Mouse (Mus musculus) ovary, postnatal 14 days (tissue): Measurements from ENCODE around the gene Rora.

Experiments
- DNase-seq: peaks from one replicate; pipeline ENCODE4 v3.0.0; 2022; ENCODE audit warnings: low spot score

The Rora gene

DNA sequence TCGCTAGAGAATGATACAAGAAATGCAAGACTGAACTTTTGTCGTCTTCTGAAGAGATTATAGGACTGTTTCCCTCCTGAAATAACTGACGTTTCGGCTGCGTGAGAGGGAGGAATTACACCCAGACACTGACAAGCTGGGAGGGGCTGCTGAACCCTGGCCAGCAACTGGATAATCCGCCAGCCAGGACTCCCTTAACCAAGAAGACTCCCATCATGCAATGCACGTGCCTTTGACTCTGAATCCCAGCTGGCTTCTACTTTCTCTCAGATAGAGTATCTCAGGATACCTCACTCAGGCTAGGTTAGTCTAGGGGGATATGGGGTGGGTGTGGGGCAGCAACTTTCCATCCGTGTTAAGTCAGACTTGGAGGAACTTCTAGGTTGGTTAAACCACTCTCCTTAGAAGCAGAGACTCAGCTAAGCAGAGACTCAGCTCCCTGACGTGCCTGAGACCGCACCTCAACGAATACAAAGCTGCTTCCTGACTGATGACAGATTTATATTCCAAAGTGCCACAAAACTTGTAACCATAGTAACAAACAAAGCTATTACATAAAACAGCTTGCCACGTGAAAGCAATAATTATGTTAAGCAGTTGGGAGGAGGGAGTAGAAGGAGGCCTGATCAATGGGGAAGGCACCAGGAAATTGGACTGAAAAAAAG, 302.8 kb downstream of the Rora start:
- no peak for DNase-seq

DNA sequence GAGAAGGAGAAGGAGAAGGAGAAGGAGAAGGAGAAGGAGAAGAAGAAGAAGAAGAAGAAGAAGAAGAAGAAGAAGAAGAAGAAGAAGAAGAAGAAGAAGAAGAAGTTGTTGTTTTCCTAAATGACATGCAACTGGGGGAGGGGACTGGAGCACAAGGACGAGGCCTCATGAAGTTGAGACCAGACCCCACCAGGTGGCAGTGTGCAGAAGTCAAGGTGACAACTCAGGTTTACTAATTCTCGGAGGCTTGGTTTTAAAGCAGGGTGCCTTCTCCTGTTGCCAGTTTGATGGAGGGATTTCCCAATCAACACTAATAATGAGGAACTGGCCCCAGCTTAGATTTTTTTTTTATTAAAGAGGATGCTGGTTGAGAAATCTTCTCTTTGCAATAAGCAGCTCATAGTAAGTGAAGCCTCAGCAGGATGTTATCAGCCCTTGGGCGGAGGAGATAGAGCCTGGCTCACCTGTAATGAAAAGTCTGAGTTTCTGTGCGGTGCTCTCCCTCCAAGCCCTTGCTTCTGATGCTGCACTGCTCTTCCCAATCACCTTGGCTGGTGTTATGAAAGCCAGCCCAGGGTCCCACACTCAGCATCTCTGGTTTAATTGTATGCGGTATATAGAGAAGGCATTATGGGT, 303.5 kb downstream of the Rora start:
- peak; percentile 37 for DNase-seq

DNA sequence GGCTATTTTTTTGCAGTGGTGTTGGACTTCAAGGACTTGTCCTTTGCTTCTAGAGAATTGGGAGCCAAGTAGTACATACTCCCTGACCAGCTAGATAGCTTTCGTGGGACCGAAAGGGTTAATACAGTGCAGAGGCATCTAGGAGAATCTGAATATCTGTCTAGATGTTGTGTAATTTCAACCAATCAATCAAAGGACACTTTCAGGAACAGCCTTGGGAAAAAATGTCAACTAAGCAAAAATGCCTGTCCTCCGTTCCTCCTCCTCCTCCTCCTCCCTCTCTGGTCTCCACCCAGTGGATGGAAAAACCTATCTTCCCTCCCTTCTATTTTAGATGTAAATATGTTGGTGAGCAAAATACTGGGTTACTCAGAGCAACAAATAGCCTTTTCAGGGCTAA, 304.2 kb downstream of the Rora start:
- DNase-seq = no peak

DNA sequence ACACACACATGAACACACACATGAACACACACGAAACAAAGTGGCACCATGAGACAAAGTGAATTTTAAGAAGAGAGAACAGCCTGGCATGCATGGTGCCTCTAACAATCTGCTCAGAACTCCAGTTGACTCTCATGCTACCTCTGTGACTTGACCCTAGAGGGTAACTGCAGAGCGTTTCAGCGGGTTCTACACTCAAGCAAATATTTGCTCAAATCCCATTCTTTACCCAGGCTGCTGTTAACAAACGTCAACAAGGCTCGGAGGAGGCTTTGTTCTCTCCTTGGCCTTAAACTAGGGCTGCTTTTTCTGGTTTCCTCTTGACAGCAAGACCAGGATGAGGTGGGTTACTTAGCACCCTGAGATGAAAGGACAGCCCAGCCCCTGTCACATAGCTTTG, 305.3 kb downstream of the Rora start:
- DNase-seq = no peak

DNA sequence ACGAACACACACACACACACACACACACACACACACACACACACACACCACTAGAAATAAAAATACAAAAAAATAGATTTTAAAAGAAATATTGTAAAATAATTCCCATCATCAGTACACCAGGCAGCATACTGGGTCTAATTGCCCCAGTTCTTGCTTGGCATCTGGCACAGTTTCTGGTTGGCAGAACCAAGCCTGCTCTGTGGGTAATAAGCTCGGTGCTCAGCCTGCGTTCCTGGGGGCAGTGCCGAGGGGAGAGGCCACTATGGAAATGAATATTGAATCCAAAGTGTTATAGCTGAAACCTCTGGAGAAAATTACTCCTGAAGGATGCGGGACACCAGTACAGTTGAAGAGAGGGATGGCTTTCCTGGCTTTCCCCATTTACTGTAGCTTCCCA, 310.3 kb downstream of the Rora start:
- no peak for DNase-seq

DNA sequence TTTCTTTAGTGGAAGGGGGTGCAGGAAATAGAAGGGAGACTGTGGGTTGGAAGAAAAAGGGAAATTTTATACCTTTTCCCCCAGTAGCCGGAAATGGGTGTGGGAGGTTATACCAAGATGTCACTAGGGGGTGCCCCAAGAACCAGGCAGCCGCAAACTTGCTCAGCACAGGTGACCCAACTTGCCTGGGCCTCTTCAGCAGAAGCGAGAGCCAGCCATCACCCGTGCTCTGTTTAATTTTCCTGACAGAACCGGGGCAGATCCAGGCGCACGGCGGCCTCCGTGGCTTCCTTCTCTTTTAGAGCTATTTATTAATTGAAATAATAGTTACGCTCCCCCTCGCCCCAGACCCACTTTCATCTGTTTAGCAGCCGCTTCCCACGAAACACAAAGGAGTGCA, 313.0 kb downstream of the Rora start:
- no peak for DNase-seq

DNA sequence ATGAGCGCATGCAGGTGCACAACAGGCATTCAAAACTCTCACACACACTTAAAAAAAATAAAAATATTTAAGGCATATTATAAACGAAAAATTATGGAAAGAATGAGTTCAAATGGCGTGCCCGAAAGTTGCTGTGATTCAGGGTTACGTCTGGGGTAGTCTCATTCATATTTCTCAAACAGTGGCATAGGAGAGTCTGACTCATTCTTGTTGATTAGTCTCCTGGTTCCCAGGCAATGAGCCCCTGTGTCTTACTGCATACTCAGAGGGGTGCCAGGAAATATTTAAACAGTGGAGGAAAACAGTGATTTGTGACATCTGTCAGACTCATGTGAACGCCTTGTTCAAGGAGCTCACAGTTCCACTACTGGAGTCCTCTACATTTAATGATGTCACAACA, 316.5 kb downstream of the Rora start:
- DNase-seq = no peak

DNA sequence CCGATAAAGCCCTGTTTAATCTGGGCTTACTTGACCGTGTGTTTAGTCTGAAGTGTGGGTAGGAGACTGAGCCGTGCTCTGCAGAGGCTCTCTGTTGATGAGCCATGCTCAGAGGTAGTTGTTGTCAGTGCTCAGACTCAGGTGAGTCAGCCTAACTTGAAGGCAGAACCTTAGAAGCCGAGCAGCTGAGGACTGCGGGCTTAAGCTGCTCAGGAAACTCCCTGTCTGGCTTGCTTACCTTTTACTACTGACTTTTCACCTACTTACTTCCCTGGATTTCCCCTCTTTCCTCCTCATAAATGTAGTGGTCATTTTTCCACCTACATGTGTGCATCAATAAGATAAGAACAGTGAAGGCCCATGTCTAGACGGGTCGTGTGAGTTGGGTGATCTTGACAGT, 318.7 kb downstream of the Rora start:
- no peak for DNase-seq

DNA sequence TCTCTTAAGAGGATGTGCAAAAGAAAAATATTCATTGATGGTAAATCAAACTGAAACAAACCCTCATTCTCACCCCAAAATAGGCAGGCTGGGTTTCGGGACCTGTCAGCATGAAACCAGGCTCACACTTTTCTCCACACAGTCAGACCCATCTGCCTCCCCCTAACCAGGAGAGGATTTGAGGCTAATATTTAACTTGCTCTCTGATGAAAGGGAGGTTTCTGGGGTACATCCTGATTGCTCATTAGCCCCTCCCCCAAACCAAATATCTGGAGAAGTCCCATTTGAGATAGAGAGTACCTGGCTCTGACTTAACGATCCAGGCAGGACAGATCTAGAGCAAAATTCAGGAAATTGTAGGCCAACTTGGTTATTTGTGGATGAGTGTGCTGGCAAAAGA, 320.9 kb downstream of the Rora start:
- DNase-seq = no peak

DNA sequence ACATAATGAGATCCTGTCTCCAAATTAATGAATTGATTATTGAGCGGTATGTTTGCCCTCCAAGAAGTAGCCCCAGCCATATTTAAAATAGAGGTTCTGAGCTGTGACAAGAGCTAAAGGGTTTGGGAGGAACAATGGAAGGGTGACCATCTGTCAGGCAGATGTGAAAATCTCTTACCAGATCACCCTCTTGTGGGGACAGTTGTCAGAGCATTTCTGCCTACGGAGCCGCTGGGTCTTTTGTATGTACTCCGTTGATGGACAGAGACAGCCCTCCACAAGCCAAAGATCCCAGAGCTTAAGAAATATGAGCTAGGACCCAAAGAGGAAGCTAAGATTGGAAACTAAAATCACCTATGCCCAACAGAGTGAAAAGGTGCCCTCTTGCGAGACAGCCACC, 322.6 kb downstream of the Rora start:
- DNase-seq = no peak

DNA sequence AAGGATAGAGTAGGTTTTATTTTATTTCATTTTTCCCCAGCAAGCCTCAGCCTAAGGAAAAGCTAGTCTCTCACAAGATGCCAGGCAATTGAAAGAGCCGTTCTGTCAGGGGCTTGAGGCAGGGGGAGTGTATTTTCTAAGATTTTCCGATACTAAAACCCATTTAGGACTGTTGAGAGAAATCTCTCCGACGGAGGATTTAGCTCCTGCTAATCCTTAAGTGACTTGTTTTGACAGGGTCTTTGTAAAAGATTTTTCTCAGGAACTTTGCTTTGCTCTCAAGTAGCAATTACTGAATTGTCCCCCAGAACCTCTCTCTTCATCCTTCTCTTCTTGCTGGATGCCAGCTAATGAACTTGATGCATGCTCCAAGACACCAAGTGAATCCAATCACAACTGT, 323.3 kb downstream of the Rora start:
- no peak for DNase-seq

DNA sequence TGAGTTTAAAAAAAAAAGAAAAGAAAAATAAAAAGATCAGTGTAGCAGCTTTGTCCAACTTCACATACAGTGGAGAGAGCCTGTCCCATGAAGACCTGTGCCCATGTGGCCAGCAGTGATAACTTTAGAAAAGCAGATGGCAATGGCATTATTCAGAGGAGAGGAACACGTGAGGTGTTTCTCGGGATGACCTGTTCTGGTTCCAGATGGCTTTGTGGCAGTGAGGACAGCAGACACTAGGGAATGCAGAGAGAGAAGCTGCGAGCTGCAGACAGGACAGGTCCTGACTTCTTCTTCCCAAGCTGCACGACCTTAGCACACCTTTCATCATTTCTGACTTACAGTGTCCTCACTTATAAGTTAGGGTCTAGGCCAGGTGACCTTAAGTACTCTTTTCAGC, 325.1 kb downstream of the Rora start:
- DNase-seq = no peak

DNA sequence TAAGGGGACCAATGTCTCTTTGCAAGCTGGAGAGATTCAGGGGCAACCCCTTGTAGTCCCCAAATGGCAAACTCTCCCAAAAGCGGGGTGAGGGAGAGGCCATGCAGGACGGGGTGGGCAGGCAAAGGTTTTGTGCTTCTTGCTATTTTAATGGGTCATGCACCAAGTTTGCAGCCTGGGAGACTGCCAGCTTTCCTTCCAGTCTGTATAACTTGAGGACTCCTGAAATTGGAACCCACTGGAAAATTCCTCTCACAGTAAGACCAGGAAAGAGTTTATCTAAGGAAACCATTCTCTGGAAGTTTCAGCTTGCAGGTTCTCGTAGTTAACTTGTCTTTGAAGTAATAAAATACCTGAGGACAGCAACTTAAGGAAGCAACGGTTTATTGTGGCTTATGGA, 326.5 kb downstream of the Rora start:
- DNase-seq = no peak

DNA sequence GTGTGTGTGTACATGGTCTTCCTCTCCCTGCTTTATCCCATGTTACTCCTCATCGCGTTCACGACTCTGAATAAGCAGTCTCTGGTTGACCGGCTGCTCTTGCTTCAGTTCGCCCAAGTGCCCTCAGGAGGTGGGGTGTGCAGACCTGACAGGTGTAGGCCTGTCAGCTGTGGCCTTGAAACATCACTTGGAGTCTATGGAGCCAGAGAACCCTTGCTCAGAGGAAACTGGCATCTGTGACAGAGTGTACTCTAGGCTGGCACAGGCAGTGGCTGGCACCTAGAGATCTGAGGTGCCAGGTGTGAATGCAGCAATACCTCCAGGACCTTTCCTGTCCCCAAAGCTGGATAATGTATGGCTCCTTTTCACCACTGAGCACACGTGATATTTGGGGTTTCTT, 331.5 kb downstream of the Rora start:
- no peak for DNase-seq

DNA sequence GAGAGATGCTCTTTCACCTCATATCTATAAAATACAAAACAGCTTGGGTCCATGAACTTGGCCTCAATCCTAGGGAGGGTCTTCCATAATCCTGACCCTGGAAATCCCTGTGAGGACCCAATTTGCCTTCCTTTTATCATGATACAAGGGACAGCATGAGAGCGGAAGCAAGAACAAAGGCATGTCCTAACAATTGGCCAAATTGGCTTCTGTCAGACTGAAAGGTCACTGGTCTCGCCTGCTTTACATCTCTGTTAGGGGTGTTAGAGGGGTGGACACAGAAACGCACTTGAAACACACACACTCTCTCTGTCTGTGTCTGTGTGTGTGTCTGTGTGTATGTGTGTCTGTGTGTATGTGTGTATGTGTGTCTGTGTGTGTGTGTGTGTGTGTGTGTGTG, 332.2 kb downstream of the Rora start:
- no peak for DNase-seq

DNA sequence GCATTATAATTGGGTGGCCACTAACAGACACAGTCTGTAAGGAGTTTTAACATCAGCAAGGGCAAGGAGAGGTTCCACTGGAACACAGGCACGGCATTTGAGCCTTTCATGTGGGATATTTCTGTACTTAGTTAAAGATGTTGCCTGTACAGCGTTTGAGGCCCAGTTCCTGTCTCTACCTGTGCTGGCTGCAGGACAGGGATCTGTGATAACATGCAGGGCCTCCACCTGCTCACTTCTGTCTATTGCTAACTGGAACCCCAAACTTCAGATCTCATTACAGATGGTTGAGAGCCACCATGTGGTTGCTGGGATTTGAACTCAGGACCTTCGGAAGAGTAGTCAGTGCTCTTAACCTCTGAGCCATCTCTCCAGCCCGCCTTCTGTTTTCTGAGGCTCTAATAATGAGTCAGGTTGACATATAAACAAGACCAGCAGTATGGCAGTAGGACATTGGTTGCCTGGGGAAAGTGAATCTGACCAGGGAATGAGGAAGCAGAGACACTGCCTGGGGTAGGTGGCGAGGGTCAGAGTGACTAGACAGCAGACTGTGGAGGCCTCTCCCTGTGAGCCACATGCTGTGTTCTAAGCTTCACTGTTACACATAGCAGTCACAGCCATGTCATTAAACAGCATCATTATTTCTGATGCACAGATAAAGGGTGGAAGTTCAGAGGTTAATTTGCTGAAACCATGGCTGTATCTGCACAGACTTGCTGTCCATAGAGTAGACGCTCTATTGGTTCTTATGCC, 333.9 kb downstream of the Rora start:
- DNase-seq = no peak

DNA sequence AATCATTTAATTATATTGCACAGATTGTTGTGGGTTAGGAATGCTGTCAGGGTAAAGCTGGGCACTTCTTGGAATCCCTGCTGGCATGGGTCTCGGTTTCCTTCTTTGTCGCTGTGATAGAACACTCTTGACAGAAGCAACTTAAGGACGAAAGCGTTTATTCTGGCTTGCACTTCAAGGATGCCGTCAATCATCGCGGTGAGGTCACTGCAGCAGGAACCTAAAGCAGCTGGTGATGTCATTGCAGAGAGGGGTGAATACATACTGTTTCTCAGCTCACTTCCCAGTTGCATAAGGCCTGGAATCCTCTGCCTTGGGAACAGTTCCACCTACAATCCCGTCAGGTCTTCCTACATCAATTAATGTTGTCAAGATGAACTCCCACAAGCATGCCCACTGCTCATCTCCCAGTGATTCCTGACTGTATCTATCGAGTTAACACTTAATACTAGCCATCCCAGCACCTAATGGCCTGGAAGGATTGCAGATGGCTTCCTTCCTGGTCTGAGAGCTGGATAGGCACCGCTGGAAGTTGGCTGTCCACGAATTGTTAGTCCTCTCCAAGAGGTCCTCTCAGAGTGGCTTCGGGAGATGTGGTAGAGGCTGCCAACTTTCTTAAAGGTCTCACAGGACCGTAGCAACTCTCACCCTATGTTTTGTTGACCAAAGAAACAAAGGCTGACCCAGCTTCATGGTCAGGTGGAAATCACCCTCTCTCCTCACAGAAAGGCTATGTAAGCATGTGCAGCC, 334.8 kb downstream of the Rora start:
- DNase-seq = no peak

DNA sequence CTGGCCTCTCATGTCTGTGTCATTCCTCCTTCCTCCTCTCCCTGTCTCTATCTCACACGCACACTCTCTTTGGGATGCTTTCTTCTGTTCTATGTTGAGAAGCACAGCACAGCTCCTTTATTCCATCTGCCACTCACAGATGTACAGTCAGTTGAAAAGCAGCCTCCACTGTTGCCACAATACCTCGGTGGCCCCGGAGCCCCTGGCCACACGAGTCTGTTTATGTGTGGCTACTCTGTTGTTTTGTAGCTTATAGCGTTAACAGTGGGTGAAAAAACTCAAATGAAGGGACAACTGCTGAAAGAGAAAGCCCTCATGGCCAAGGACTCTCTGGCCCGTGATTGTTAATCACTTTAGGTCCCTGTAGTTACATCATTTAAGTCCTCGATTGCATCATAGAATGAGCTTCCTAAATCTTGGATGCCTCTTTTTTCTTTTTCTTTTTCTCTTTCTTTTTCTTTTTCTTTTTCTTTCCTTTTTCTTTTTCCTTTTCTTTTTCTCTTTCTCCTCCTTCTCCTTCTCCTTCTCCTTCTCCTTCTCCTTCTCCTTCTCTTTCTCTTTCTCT, 336.4 kb downstream of the Rora start:
- no peak for DNase-seq

DNA sequence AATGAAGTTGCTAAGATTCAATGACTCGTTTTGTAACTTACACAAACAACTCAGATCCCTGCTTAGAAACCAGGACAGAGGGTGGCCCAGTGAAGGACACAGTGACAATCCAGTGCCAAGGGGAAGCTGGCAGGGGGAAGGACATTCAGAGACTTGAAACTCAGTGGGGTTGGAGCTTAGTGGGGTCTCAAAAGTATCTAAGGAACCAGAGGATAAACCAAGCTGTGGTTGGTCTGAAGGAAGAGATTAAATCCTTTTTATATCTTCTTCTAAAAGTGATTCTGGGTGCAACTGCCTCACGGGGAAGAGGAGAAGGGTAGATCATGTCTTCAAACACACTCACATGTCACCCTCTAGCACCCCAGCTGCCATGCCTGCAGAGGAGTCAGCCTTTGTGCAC, 340.3 kb downstream of the Rora start:
- DNase-seq = no peak

DNA sequence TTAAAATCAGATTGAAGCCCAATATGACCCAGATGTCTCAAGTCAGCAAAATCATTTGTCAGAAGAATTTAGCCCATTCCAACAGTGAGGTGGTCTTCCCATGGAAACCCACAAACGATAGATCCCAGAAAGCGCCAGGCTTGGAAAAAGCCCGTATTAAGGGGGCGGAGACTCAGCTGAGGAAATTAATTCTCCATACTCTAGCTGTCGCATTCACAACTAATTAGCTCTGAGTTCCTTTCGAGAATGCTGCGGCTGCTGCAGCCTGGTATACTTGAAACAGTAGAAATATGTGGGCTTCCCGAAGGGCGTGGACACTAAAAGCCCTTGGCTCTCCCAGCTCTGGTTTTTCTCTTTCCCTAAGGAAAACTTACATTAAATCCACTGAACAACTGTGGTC, 345.4 kb downstream of the Rora start:
- no peak for DNase-seq

DNA sequence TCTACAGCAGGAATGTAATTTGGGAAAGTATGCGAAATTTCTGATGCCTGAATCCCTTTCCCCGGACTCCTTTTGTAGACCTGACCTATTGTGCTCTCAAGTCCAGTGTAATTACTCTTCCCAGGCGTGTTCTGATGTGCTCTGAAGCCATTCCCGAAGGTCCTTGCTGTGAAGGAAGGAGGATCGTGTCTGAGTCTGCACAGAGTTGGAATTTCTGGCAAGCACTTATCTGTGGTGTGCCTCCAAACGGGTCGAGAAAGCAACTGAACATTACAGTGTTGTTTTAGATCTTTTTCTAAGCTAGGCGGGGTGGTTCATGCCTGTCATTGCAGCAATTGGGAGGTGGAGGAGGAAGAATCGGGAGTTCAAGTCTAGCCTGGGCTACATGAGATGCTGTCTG, 350.9 kb downstream of the Rora start:
- no peak for DNase-seq

DNA sequence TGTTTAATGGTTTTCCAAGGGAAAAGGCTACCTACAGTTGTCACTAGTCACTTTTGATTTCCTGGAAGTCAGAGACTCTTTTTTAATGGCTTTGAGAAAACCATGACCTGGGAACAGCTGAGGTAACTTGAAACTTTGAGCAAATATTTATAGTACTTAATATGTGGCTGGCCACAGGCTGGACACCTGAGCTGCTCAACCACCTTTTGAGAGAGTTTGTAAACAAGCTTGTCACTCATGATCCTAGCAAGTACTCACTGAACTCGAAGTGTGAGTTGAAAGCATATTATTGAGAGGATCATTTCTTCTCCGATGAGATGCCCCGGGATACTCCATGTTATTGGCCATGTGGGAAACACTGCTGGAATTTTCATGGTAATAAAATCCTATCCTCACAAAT, 353.1 kb downstream of the Rora start:
- no peak for DNase-seq

DNA sequence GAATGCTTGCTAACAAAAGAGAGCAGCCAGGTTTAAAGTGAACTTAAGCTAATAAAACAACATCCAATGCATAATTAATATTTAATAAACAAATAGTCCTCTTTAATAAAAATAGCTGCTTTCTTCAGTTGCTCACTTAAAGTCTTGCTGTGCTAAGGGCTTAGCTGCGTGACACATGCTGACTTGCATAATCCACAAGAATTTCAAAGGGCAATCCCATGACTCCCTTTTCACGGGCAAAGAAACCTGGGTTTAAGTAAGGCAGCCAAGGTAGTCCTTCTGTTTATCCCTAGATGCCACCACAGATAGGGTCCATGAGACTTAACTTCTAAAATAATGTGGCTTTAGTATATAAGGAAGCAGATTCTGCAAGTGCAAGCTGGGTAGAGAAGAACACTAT, 355.1 kb downstream of the Rora start:
- DNase-seq = no peak
